Mouse (Mus musculus) midbrain, postnatal 0 days (tissue): ENCODE measurements at regions not wholly inside any gene's neighbourhood (a gene's known extent, or its start where the extent isn't known, plus 50 kb on each side); places are given as distances from the start of the nearest gene placed in this dataset.
A peak's percentile ranks its signal among the peaks of the same experiment; 100 is the strongest.

Source experiments
- ATAC-seq: fragments of 200-750 bp; cut with Nextera tagmentation; 2 replicates; pipeline ENCODE4 v1.8.0; 2017; ENCODE audit warnings: moderate number of reproducible peaks, mild to moderate bottlenecking, moderate TSS enrichment, moderate library complexity; ENCODE audit not compliant: low FRiP score
- DNase-seq: peaks from one replicate; pipeline ENCODE4 v3.0.0-alpha.2; 2015; ENCODE audit warnings: low spot score
- H3K27ac ChIP-seq: fragments of 300-500 bp; sonication (generic); 2 replicates; pipeline ENCODE4 v1.5.1; 2014; ENCODE audit warnings: low read depth, mild to moderate bottlenecking, low read length, mixed read lengths
- H3K27me3 ChIP-seq: fragments of 300-500 bp; sonication (generic); 2 replicates; pipeline ENCODE4 v1.6.1; 2014; ENCODE audit warnings: low read length, control low read depth, mixed read lengths; ENCODE audit not compliant: insufficient read depth
- H3K36me3 ChIP-seq: fragments of 300-500 bp; sonication (generic); 2 replicates; pipeline ENCODE4 v1.6.1; 2014; ENCODE audit warnings: low read length, control low read depth, mixed read lengths; ENCODE audit not compliant: insufficient read depth
- H3K4me1 ChIP-seq: fragments of 300-500 bp; sonication (generic); 2 replicates; pipeline ENCODE4 v1.6.1; 2014; ENCODE audit warnings: mild to moderate bottlenecking, control low read depth, antibody characterized with exemption, low read length, mixed read lengths; ENCODE audit not compliant: insufficient read depth
- H3K4me2 ChIP-seq: fragments of 300-500 bp; sonication (generic); 2 replicates; pipeline ENCODE4 v1.6.1; 2014; ENCODE audit warnings: low read depth, mild to moderate bottlenecking, low read length, mixed read lengths; ENCODE audit not compliant: poor library complexity, severe bottlenecking
- H3K4me3 ChIP-seq: fragments of 300-500 bp; sonication (generic); 2 replicates; pipeline ENCODE4 v1.5.1; 2014; ENCODE audit warnings: low read depth, mild to moderate bottlenecking, low read length, moderate library complexity
- H3K9ac ChIP-seq: fragments of 300-500 bp; sonication (generic); replicated peaks from 2 replicates; pipeline ENCODE4 v1.6.1; 2014; ENCODE audit warnings: mild to moderate bottlenecking, low read length, moderate library complexity, mixed read lengths; ENCODE audit not compliant: poor library complexity, severe bottlenecking
- H3K9me3 ChIP-seq: fragments of 300-500 bp; sonication (generic); 2 replicates; pipeline ENCODE4 v1.6.1; 2016; ENCODE audit warnings: low read length, control low read depth
- CTCF ChIP-seq: IDR thresholded peaks from 2 replicates; pipeline ENCODE4 v1.5.1; 2016; ENCODE audit warnings: antibody characterized with exemption, mild to moderate bottlenecking
- WGBS: fragments of 180-500 bp; shearing (Covaris S2); extraction: QIAGEN DNeasy Blood & Tissue Kit; methylation state at CpG from one replicate; pipeline ENCODE4 v1.1.7; 2014; 5-methylcytosine and 5-hydroxymethylcytosine counted together

DNA sequence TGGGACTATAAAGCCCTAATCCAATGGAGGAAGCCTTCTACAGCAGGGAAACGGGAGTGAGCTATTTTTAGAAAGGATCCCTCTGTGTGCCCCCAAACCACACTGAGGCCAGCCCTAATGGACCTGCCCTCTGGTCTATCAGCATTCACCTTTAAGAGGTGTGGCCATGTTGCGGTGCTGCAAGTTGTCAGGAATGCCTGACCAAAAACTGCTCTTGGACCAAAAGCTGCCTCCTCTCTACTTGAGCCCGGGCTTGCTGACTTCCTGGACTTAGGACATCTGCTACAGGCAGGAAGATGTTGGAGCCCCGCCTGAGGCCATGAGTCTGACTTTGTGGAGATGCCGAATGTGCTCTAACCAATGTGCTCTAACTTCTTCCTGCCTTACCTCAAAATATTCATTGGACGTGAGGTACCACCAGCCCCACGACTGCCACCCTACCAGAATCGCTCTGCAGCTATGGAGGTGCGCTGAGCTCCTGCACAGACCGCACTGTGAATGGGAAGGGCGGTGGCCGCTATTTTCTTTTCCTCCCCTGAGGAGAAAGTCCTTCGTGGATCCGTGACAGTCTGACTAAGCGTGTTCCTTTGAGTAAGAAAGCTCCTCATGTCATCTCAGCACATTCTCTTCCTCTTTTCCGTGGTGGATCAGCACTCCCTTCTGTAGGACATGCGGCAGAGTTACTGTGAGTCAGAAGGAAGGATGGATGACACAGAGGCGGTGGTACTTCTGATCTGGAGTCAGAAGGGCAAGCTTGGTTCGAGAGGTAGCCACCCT lies 313.0 kb downstream of the Gm49356 start:
- 84% methylated on average over 19 of the region's 19 CpGs for WGBS
- DNase-seq (no peak), ATAC-seq (no peak)
- Histone ChIP-seq H3K36me3 (no peaks in the 10 kb centered on the region), H3K27me3 (no peaks in the 10 kb centered on the region), H3K4me1 (peaks cover 7% of the 10 kb centered on the region; the same call in 1 of the 2 replicates), H3K9me3 (no peaks in the 10 kb centered on the region), H3K4me2 (no peak overlapping the region), H3K27ac (no peak overlapping the region), H3K4me3 (no peak overlapping the region), H3K9ac (no peak overlapping the region)
- TF ChIP-seq CTCF = no peak

DNA sequence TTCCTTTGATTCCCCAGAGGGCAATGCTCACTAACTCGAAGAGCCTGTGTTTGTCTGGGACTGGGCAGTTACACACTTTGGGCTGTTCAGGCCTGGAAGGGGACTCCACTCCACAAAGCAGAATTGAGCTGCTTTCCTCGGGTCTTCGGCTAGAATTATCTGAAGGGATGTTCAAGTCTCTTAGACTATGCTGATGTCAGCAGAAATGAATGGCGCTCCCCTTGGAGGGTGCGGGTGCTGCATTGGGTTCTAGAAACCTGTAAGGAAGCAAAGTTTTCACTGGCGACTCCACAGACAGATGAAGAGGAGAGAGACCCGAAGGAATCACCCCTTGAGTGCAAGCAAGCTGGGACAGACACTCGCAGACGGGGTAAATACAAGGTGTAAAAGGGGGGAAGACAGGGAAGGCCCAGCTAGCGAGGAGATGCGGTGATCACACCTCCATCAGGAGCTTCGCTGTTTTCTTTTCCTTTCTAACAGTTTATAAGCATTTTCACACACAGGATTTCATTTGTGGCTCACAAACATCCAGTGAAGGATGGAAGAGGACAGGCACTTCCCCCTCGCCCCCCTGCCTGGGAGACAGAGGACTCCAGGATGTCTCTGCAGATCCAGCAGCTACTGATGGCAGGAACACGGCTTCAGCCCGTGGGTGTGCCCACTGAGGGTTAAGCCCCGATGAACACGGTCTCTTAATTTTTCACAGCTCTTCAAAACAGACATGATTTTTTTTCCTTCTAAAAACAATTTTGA lies 314.2 kb downstream of the Gm49356 start:
- H3K9me3 ChIP-seq = no peaks in the 10 kb centered on the region
- no peak for ATAC-seq
- DNase-seq = no peak
- H3K27ac ChIP-seq = no peak overlapping the region
- H3K4me1 ChIP-seq = no peaks in the 10 kb centered on the region
- no peak for TF ChIP-seq CTCF
- H3K27me3 ChIP-seq = no peaks in the 10 kb centered on the region
- H3K4me3 ChIP-seq = no peak overlapping the region
- no peak overlapping the region for H3K9ac ChIP-seq
- H3K36me3 ChIP-seq = no peaks in the 10 kb centered on the region
- no peak overlapping the region for H3K4me2 ChIP-seq
- 75% methylated on average over 17 of the region's 17 CpGs for WGBS

DNA sequence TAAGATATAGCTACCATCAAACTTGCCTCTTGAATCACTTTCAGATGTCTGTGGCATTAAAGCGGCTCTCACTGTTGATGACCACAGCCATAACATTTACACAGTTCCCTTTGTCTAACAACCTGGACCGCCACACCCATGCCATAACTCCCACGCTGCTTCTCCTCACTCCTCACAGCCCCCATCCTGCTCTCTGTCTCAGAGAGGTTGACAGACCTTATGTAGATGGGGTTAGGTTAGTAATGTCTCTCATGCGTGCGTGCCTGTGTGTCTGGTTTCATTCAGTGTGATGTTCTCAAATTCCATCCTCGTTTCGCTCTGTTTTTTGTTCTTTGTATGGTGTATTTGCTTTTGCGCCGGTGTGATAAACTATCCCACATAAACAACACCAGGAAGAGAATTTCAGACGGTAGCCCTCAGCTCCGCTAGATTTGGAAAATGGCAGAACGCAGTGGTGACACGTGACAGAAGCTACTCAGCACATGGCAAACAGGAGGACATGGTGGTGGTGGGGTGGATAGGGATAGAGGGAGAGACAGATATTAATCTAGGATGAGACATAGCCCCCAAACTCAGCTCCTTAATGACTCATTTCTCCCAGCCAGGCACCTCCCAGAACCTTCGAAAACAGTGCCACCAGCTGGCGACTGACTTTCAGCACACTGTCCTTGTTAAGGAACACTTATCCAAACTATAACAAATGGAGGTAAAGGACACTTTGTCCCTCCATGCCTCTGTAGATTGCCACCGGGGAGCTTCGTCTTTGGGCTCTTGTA lies 314.9 kb downstream of the Gm49356 start:
- no peak overlapping the region for H3K4me3 ChIP-seq
- no peaks in the 10 kb centered on the region for H3K9me3 ChIP-seq
- DNase-seq = peak; percentile 69
- H3K4me2 ChIP-seq = no peak overlapping the region
- ATAC-seq = no peak
- H3K36me3 ChIP-seq = no peaks in the 10 kb centered on the region
- TF ChIP-seq CTCF = peak; percentile 68
- no peak overlapping the region for H3K27ac ChIP-seq
- no peaks in the 10 kb centered on the region for H3K4me1 ChIP-seq
- WGBS = 78% methylated on average over 17 of the region's 17 CpGs
- H3K9ac ChIP-seq = no peak overlapping the region
- H3K27me3 ChIP-seq = no peaks in the 10 kb centered on the region

DNA sequence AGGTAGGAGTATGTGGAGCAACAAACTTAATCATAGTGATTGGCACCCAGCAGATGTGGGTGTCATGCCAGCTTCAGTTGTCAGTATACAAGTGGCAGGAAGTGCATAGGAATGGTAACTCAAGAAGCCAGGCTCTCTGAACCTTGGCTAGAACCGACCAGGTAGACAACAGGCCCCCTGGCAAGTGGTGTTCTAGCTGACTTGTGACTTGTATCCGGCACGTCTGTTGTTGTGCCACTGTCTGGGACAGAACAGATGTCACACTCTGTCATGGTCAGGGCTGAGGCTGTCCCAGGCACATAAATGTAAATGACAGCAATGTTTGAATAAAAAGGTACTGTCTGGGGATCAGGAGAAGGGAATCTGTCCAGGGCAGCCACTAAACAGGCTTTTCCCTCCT lies 316.0 kb downstream of the Gm49356 start:
- Histone ChIP-seq H3K27me3 (no peaks in the 10 kb centered on the region), H3K4me2 (no peak overlapping the region), H3K9ac (no peak overlapping the region), H3K4me1 (no peaks in the 10 kb centered on the region), H3K36me3 (no peaks in the 10 kb centered on the region), H3K27ac (no peak overlapping the region), H3K4me3 (no peak overlapping the region), H3K9me3 (no peaks in the 10 kb centered on the region)
- no peak for ATAC-seq
- no peak for TF ChIP-seq CTCF
- no peak for DNase-seq
- WGBS = 86% methylated on average over 3 of the region's 3 CpGs

DNA sequence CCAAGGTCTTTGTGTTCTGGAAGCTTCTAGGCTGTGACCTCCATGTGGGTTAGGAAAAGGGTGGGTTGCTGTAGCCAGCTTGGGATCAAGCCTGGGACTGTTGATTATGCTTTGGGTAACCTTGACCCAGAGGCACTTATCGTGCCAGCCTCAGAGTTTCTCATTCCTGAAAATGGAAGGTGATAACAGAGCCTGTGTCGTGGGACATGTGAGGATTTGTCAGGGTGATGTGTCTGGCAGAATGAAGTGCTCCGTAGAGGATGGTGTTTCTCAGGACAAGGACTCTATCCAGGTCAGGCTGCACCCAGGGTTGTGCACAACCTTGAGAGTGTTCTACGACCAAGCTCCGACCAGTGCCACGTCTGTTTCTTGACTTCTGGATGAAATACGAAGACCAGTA lies 316.4 kb downstream of the Gm49356 start:
- Histone ChIP-seq H3K4me2 (no peak overlapping the region), H3K27ac (no peak overlapping the region), H3K36me3 (no peaks in the 10 kb centered on the region), H3K9me3 (no peaks in the 10 kb centered on the region), H3K27me3 (no peaks in the 10 kb centered on the region), H3K4me1 (no peaks in the 10 kb centered on the region), H3K9ac (no peak overlapping the region), H3K4me3 (no peak overlapping the region)
- WGBS = 92% methylated on average over 7 of the region's 7 CpGs
- ATAC-seq = no peak
- TF ChIP-seq CTCF = no peak
- no peak for DNase-seq

DNA sequence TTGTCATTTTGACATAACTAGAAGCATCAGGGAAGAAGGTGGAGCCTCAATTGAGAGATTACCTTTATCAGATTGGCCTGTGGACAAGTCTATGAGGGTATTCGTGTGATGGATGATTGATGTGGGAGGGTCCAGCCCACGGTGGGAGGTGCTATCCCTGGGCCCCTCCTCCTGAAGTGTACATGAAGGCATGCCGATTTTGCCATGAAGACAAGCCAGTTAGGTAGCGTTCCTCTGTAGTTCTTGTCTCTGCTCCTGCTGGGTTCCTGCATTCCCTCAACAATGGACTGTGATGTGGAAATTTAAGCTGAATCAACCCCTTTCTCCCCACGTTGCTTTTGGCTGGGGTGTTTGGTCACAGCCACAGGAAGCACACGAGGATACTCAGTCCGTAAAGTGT lies 317.5 kb downstream of the Gm49356 start:
- H3K27ac ChIP-seq = no peak overlapping the region
- H3K4me1 ChIP-seq = no peaks in the 10 kb centered on the region
- no peak overlapping the region for H3K4me2 ChIP-seq
- H3K9me3 ChIP-seq = no peaks in the 10 kb centered on the region
- no peak overlapping the region for H3K4me3 ChIP-seq
- DNase-seq (no peak), ATAC-seq (no peak)
- no peaks in the 10 kb centered on the region for H3K27me3 ChIP-seq
- H3K36me3 ChIP-seq = no peaks in the 10 kb centered on the region
- no peak overlapping the region for H3K9ac ChIP-seq
- no peak for TF ChIP-seq CTCF
- 71% methylated on average over 7 of the region's 7 CpGs for WGBS
